Mouse (Mus musculus) kidney, adult 18-20 months (tissue): ENCODE measurements at regions not wholly inside any gene's neighbourhood (a gene's known extent, or its start where the extent isn't known, plus 50 kb on each side); places are given as distances from the start of the nearest gene placed in this dataset.
"Not testable (repeated sequence)": the region's sequence is repeated elsewhere in the genome, so short reads cannot be mapped to it uniquely, and the experiment has no call there.

ENCODE experiments used
- DNase-seq: peaks from one replicate; pipeline ENCODE4 v3.0.0; 2021

DNA sequence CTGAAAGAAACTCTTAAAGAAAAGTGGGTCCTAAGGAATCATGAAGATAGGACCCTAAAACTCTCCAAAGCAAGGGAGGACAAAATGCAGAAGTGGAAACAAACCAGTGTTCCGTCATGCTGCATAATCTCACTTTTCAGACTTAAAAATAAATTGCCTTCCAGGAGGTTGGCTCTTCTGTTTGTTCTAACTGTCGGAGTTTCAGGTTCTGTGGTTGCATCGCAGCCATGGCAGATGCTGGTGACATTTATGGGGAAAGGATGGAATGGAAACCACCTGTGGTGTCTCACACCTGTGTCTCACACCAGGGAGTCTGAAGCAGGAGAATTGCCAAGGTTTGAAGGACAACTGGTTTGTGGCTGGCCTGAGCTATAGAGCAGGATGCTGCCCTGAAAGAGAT, 50.9 kb upstream of the Hivep1 start:
- DNase-seq: no peak

DNA sequence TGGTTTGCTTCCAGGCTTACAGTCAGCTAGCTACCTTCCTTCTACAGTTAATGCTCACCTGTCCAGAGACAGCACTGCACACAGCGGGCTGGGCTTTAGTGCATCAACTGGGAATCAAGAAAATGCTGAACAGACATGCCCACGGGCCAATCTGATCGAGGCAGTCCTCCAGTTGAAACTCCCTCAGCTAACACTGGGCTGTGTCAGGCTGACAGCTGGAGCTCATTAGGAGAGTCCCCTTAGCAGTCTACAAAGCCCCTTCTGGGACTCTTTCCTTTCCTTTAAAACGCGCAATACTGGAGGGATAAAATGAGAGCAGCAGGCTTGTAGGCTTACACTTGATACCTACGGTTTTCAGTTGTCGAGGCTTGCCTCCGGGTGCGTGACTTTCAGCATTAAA, 53.9 kb upstream of the Hivep1 start:
- DNase-seq: no peak

DNA sequence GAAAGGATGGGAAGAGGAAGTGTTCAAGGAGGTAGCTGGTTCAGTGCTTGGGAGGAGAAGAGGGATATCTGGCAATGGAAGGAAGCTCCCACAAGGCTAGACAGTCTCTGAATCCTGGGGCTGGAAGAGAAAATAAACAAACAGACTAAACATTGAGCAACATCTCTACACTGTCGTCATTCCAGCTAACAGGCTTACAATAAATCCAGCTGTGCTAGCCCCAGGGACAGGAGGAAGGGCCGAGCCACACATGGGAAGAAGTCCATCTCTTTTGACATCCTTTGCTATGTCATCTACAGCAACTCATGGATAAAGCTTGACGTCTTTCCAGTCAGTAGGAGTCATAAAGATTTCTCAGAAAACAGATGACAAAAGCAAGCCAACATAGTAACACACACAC, 57.7 kb upstream of the Hivep1 start:
- DNase-seq: no peak

DNA sequence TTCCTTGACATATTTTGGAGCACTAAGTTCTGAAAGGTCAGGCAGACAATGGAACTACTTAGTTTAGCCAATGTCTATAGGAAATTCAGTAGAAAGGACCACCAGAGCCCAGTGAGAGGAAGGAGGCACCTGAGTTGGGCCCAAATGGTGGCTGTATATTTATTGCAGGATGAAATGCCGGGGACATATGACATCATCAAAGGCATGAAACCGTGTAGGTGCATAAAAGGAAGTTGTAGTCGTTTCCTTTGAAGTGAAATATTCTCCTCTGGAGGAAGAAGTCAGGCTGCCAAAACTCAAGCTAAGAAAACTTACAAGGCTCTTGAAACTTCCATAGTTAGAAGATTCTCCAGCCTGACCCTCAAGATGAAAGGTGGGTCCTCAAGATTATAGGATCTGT, 75.9 kb upstream of the Hivep1 start:
- no peak for DNase-seq

DNA sequence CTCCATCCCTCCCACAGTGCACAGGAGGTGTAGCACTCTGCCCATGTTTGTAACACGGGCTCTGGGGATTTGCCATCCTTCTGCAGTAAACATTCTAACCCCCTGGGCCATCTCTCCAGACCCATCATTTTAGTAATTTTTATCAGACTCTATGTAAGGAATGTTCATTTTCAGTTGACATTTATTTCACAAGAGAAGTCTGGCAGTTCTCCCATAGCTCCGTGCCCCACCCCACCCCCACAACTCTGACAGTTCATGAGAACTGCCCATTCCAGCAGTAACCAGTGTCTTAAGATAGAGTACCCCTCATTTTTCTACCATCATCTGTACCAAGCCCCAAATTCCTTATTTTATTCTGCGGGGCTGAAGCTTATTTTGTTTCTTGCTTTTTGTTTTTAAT, 88.9 kb upstream of the Hivep1 start:
- DNase-seq: no peak

DNA sequence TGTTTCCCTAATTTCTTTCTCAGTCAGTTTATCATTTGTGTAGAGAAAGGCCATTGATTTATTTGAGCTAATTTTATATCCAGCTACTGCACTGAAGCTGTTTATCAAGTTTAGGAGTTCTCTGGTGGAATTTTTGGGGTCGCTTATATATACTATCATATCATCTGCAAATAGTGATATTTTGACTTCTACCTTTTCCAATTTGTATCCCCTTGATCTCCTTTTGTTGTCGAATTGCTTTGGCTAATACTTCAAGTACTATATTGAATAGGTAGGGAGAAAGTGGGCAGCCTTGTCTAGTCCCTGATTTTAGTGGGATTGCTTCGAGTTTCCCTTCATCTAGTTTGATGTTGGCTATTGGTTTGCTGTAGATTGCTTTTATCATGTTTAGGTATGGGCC, 90.9 kb upstream of the Hivep1 start:
- not testable (repeated sequence) for DNase-seq

DNA sequence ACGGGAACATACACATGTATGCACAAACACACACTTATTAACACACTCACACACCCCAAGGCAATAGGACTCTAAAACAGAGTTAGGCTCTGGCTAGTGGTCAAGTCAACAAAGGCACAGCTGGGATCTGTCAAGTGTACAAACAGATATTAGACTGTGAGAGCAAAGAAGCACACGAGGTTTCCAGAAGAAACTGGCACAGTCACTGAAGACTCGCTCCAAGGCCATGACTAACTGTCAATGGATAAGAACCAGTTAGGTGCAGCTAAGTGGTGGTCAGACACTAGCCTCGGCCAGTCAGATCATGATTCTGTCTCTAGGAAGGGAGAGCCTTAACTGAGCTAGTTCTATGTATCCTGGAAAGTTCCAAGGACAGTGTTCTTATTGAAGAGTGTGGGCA, 93.9 kb upstream of the Hivep1 start:
- DNase-seq: no peak

DNA sequence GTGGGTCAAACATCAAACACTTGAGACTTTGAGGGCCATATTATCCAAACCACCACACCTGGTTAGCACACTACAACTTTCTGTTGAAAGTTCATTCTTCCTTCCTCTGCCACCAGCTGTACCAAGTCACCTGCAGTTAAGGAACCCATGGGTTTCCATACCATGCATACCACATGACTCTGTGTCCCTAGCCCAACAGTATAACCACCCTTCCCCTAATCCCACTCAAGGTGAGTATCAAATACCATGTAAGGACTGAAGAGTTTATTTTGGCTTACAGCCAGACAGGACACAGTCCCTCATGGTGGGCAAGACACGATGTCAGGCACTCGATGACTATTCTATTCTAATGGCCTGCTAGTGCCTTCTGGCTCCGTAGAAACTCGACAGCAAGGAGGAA, 95.9 kb upstream of the Hivep1 start:
- no peak for DNase-seq

DNA sequence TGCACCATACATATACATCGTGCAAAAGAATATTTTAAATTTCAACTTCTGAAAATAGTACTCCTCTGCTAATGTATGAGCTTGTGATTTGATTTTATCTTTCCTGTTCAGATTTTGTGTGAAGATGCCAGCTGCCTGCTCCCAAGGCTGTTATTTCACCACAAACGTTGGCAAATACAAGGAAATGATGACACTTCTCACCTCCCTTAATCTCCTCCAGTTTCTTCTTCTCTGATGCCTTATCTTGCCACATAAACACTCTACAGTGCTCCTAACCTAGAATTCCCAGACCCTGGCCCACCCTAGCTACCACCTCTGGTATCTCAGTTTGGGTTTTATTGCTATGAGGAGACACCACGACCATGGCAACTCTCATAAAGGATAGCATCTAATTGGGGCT, 96.6 kb upstream of the Hivep1 start:
- DNase-seq: no peak

DNA sequence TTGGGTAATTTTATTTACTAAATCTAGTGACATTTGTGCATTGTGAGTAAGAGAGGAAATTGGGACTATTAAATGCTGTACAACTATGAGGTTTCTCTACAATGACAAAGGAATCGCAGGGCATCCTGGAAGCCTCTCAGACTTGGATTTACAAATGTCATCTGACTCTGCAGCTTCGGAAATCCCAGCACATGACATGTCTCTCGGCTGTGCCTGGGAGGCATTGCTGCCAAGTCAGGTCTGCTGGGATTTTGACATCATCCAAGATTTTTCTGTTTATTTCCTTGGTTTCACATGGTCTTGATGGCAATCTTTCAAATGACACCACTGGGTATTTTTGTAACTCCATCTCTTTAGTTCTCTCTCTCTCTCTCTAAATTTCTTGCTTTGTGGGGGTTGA, 99.4 kb upstream of the Hivep1 start:
- no peak for DNase-seq

DNA sequence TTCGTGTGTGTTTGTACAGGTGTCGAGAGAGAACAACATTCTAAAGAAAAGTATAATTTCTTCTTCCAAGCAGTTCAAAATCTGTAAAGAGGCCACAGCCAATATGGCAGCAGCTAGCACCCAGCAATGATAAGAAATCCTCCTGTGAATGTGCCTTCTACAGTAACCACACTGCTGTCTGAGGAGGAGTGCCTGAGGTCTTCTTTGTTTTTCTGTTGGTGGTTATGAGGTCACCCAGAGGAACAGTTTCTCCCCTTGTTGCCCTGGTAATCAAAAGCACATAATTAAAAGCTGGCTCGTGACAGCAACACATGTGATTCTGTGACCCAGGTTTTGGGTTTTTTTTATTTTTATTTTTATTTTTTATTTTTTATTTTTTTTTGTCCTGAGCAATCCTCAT, 100.8 kb upstream of the Adtrp start:
- no peak for DNase-seq

DNA sequence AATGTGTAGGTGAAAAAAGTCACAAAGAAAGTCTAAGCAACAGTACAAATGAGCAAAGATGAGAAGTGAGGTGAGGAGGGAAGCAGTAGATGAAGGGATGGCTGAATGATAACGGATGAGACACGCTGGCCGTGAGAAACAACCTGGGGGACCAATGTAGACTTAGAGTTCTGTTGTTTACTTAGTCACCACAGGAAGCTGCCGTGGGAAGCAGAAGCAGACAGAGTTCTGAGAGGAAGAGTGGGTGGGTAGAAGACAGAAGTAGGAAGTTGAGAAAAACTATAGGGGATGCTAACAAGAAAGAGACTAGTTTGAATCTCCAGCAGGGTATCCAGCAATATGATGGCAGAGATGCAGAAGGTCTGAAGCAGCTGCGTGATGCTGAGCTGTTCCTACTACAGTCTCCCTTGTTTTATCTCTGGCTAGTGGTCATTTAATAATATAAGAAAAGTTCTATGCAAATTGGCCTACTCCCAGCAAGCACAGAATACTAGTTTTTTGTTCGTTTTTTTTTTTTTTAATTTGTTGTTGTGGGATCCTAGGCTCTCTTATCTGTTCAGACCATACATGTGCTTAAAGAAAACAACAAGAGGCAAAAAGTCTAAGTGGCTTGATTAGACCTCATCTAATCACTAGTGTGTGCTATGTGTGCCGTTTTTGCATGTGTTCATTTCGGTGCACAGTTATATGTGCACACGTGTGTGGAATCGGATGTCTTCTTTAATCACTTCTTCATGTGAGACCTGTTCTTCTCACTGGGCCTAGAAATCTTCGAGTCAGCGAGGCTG, 85.0 kb upstream of the Adtrp start:
- DNase-seq: no peak

DNA sequence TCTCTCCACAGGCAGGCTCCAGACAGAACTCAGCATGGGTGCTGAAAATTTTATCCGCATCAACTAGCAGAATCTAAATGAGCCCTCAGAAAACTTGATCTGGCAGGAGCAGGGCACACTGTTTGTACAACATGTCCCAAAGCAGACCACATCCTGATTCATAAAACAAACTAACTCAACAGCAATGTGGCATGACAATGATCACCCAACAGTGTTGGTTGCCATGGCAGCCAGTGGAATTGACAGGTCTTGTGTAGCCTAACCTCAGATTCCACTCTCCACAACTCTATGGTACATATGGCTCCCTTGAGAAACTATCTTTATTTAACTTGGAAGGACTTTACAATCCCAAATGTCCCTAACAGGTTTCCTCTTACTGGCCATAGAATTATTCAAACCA, 82.3 kb upstream of the Adtrp start:
- DNase-seq: no peak

DNA sequence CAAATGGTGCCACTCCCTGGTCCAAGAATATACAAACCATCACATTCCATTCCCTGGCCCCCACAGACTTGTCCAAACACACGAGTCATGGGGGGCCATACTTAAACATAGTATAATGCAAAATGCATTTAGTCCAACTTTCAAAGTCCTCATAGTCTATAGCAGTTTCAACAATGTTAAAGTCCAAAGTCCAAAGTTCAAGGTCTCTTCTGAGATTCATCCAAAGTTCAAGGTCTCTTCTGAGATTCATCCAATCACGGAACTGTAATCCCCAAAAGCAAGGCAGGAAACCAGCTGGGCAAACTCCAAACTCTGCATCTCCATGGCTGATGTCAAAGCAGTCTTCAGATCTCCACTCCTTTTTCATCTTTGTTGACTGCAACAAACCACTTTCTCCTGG, 78.4 kb upstream of the Adtrp start:
- not testable (repeated sequence) for DNase-seq

DNA sequence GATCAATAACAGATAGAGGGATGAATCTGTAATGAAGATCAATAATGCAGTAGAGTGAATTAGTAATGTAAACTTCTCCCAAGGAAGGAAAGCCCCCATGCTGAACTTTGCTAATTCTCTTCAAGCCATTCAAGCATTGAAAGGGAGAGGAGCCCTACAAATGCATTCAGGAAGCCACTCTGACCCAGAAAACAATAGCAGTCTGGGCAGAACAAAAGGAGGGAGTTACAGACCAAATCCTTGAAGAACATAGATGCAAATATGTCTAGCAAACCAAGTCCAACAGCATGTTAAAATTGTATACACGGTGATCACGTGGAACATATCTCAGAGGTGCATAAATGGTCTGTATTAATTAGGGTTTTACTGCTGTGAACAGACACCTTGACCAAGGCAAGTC, 77.7 kb upstream of the Adtrp start:
- no peak for DNase-seq

DNA sequence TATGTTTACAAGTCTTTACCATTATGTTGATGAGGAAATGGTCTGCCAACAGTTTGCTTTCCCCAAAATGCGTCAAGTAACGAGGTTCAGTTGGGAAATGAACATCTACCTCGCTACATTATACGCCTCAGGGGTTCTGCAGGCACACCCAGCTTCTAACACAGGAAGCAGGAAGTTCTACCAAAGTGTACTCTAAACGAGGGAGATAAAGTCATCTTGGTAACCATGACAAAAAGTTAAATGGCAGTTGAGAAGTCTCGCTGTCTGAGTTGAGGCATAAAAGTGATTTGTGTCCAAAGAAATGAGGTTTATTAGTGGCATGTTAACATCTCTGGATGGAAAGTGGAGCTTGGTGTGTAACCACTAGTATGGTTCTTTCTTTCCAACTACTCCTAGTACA, 73.7 kb upstream of the Adtrp start:
- DNase-seq: no peak

DNA sequence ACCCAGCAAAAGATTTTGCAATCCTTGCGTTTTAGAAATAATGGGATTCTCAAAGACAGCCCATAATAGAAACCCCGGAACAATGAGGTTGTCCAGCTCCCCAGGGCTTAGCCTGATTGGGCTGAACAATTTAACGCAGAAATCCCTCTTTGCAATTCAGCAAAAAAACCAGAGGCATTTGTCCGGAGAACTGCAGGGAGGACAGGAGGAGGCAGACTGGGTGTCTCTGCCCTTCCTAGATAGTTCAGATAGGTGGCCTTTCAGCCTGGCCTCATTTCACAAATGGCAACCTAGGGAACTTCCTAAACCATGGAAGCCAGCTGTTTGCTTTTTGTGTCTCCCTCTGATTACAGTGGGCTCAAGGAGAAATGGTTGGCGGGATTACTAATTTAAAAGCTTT, 71.0 kb upstream of the Adtrp start:
- no peak for DNase-seq

DNA sequence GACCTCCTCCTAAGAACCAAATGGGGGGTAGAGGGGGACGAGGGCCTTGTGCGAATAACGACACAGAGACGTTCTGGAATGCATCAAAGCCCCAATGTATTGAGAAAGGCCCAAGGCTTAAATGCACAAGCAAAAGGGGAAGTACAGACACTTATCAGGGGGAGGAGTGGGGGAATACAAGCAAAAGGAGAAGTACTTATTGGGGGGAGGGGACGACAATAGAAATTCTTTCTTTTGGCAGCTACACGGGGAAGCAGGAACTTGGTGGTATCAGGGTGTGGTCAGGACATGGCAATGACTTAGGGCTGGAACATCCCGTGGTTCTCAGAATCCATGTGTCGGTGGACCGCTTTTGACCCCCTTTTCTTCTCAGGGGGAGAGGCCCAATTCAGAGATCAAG, 68.3 kb upstream of the Adtrp start:
- not testable (repeated sequence) for DNase-seq

DNA sequence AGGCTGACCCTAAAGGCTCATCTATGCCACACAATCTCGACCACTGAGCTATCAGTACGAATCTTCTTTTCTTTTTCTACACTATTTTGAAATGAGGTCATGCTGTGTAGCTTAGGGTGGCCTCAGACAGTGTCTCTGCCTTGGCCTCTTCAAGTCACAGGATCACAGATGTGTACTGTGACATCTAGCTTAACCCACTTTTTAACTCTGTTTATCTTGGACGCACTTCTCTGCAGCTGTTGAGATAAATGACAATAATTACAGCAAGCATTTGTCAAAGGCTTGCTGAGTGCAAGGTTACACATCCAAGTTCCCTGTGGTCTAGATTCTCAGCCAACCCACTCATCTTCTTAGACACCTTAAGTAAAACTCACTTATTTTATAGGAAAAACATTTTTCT, 63.3 kb upstream of the Adtrp start:
- no peak for DNase-seq

DNA sequence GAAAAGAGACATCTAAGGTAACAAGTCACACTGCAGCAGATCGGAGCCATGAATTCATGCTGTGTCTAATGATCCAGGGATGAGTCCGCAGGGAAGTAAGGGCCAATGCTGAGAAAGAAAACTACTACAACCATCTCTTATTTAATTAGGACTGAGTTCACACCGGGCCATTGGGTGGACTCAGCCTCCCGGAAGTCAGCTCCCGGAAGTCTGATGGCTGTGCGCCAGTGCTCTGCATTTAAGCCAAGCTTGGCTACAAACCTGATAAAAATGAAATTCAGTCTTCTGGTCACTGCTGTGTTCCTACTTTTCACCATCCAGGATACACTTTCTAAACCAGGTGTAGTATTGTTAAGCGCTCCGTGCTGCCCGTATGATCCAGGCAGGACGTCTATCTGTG, 62.8 kb upstream of the Adtrp start:
- peak; percentile 33 for DNase-seq

DNA sequence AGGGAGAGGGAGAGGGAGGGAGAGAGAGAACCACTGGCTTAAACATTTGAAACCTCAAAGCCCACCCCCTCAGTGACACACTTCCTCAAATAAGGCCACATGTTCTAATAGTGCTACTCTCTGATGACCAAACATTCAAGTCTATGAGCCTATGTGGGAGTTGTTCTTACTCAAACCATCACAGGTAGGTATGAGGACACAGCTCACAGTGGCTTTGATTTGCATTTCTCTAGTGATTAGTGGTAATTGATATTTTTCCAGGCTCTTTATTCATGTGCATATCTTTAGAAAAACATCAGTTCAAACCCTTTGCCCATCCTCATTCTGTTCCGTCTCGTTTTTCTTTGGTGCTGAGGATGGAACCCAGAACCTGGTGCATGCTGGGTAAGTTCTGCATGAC, 59.5 kb upstream of the Adtrp start:
- DNase-seq: no peak

DNA sequence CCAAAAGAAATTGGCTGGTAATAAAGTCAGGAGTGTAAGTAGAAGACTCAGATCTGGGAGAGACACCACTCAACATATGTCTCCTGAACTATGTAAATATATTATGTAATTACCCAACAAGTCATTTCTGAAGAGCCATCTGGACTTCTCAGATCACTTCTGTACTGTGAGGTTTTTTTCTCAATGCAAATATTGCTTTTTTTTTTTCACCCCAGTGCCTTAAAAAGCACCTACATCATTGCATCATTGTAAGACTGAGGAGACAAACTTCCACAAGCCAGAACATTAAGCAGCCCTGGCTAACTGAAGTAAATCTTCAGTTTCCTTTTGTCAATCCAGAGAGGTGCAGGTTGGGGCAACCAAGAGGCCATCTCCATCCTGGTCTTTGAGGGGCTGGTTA, 55.8 kb upstream of the Adtrp start:
- no peak for DNase-seq

DNA sequence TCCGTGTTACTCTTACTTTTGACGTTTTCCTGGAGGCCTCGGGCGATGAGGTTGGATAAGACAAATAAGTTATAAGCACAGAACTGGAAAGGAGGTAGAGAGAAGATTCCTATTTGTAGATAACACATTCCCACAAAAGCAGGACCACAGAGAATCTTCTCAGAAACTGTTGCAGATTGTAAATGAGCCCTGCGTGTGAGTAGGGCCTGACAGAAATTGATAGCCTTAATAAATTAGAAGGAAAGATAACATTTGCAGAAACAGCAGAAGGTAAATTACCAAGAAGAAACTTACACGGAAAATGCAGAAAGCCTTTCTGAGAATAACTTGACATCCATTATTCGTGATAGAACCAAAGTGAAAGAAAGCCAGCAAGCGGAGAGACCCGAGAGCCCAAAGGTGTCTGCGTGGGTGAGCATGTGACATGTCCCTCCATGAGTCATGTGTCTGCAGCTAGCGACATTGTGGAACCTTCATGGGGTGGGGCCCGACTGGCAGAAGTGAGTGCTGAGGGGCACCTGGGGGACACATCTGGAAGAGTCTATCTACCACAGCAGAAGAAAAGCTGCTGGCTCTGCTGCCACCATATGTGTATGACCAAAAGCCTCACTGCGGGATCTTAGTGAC, 52.5 kb upstream of the Adtrp start:
- no peak for DNase-seq

DNA sequence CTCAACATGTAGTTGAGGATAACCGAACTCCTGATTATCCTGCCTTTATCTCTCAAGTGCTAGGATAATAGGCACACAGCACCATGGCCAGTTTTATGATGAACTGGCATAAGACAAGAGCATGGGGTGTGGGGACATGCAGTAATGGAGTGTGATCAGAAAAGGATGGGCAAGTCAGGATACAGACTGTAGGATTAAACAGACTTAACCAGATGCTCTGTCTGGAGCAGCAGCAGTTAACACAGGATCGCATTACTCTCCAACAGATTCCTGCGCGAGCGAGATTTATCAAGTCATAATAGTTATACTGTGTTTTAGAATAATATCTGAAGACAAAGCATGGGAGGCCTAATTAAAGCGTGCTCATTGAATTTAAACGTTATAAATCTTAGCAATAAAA, 51.8 kb upstream of the Adtrp start:
- DNase-seq: no peak
